Comparison of ENCODE assay signal across 8 mouse cellular contexts in genomic region chr7:89940571-89941463, GRCm38 (mm10). TPM values are rescaled to one million over a fixed set of nuclear protein-coding genes. Genes with fewer than 3 reads are reported as not detected.
DNase-seq lines count a peak whose midpoint lies in the region; ATAC-seq and TF ChIP-seq lines count a peak whose summit lies in the region.

Gene Hikeshi, minus strand, starts transcription at chr7:89941204.

- H3K27ac ChIP-seq in hindbrain, embryonic 13.5 days = peak within 1 kb of the TSS; percentile 86

- peak within 1 kb of the TSS; percentile 82 for H3K9ac ChIP-seq in hindbrain, embryonic 13.5 days

- DNase-seq in Patski (ENCODE audit: low read depth, low spot score) = peak; percentile 73
- DNase-seq in cerebellum, postnatal 14 days = peak; percentile 95
- peak; percentile 84 to 88 for DNase-seq in frontal cortex, postnatal 14 days (ENCODE audit: low spot score in 2 of 2)
- peak; percentile 75 to 78 for DNase-seq in layer of hippocampus, postnatal 25 days (ENCODE audit: extremely low spot score in 1 of 2, low spot score in 1 of 2)
- peak; percentile 99 for DNase-seq in lung, postnatal 25 days (ENCODE audit: low spot score)
- peak; percentile 98 for DNase-seq in retina, embryonic 14.5 days (ENCODE audit: low spot score)
- peak; percentile 93 for DNase-seq in thymus, postnatal 4 days

- in situ Hi-C loops in Patski (cut with MboI; ENCODE audit: low pct_unique_long_range_greater_than_20kb) = no loop called here

- no peaks in the 10 kb centered on the region for H3K36me3 ChIP-seq in hindbrain, embryonic 13.5 days

- CTCF ChIA-PET in Patski (lab: Charles Lee) = interaction anchor here (1.1 to 1.7 kb wide), 5 partner anchors 9 to 463 kb away, joined by 3 to 4 read pairs (median 3); no protein-coding TSS in a partner anchor

- ATAC-seq in Patski = peak; percentile 85
- ATAC-seq in hindbrain, embryonic 13.5 days (ENCODE audit: low FRiP score) = peak; percentile 100

- no peaks in the 10 kb centered on the region for H3K9me3 ChIP-seq in hindbrain, embryonic 13.5 days

- H3K4me2 ChIP-seq in hindbrain, embryonic 13.5 days = peak within 1 kb of the TSS; percentile 66

- POLR2A ChIA-PET in Patski (lab: Charles Lee) = no interaction called here

- H3K27me3 ChIP-seq in Patski = no peaks in the 10 kb centered on the region
- no peaks in the 10 kb centered on the region for H3K27me3 ChIP-seq in hindbrain, embryonic 13.5 days

- under 1% methylated on average over 45 of the region's 45 CpGs for WGBS in hindbrain, embryonic 13.5 days

- peaks cover 10% of the 10 kb centered on the region for H3K4me1 ChIP-seq in hindbrain, embryonic 13.5 days (replicated peaks)

- peak within 1 kb of the TSS; percentile 82 for H3K4me3 ChIP-seq in hindbrain, embryonic 13.5 days

- TF ChIP-seq CTCF in Patski (IDR thresholded peaks at IDR 0.05) = no peak

RNA-seq across cellular contexts. Expression of gene Hikeshi, which starts in this region (rescaled TPM):
- polyA plus RNA-seq in Patski (2021) = 80.3 TPM
- polyA plus RNA-seq in hindbrain, embryonic 13.5 days (2015; fragmentation: Nextera tagmentation; extraction: Ambion mirVana) = 139 and 142 TPM in 2 replicates
- 100 to 1,000 TPM in 1 of 2 experiments, 10 to 100 TPM in 1; 85.0 to 105 TPM for total RNA-seq in layer of hippocampus, postnatal 25 days (2021)

Comparison
In these comparisons a context has a peak if more than half of its experiments do, and no peak if none do; other contexts are left out.
1. Peak in every context shown above with its lines: DNase-seq, ATAC-seq, H3K4me3 ChIP-seq and H3K27ac ChIP-seq.